Comparison of ENCODE assay signal across 11 mouse cellular contexts in the genomic region with DNA sequence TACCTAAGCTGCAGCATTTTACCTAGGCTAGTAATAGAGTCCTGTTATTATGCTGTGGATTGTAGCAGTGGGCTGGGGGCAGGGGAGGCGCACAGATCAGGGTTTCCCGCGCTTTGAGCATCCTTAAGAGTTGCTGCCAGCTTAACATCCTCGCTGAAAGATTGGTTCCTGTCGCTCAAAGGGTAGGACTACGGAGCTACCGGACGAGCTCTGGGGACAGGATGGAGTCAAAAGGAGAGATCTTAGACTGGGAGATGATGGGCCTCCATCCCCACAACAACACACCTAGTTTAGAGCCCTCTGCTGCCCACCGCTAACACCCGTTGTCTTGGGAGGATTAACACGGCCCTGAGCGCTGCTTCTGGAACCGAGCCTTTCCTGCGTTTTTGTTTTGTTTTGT.
A peak's percentile ranks its signal among the peaks of the same experiment; 100 is the strongest.
DNase-seq lines count a peak whose midpoint lies in the region; ATAC-seq lines count a peak whose summit lies in the region.
"Had no signal": no experiment of that assay in that cellular context is flagged by ENCODE, and none has a peak within 500 bp of the region (broad histone marks: within the 10 kb centered on the region; RNA-seq: fewer than 3 reads in every experiment).

No protein-coding gene starts in this region.

- H3K4me1 ChIP-seq in embryonic facial prominence, embryonic 14.5 days (ENCODE audit: control insufficient read depth, insufficient read depth, low read length) = peaks cover 23% of the 10 kb centered on the region
- H3K4me1 ChIP-seq in limb, embryonic 10.5 days = peaks cover 26% of the 10 kb centered on the region
- peaks cover 11% of the 10 kb centered on the region for H3K4me1 ChIP-seq in intestine, embryonic 16.5 days (ENCODE audit: control insufficient read depth, insufficient read depth, low read length)

- peak overlapping the region; percentile 18 for H3K4me3 ChIP-seq in embryonic facial prominence, embryonic 14.5 days (ENCODE audit: low read depth, low read length)
- no peak overlapping the region for H3K4me3 ChIP-seq in limb, embryonic 10.5 days
- H3K4me3 ChIP-seq in intestine, embryonic 16.5 days (ENCODE audit: low read length) = no peak overlapping the region

- H3K36me3 ChIP-seq in embryonic facial prominence, embryonic 14.5 days (ENCODE audit: control insufficient read depth, insufficient read depth, low read length) = no peaks in the 10 kb centered on the region
- H3K36me3 ChIP-seq in limb, embryonic 10.5 days = no peaks in the 10 kb centered on the region
- H3K36me3 ChIP-seq in intestine, embryonic 16.5 days (ENCODE audit: control insufficient read depth, insufficient read depth, low read length) = no peaks in the 10 kb centered on the region

- ATAC-seq in embryonic facial prominence, embryonic 14.5 days (ENCODE audit: low read depth) = no peak
- no peak for ATAC-seq in intestine, embryonic 16.5 days

- intact Hi-C loops in left cerebral cortex, postnatal 4 days (cut with DNase I) = loop anchor here (2.0 to 5.0 kb wide), 3 partner anchors 168 to 970 kb away; no protein-coding TSS in a partner anchor

- no peak overlapping the region; the same call in 1 of the 2 replicates for H3K27ac ChIP-seq in embryonic facial prominence, embryonic 14.5 days (replicated peaks; ENCODE audit: low read depth, low read length)
- H3K27ac ChIP-seq in limb, embryonic 10.5 days = no peak overlapping the region
- no peak overlapping the region for H3K27ac ChIP-seq in intestine, embryonic 16.5 days (ENCODE audit: low read length)

- H3K9ac ChIP-seq in embryonic facial prominence, embryonic 14.5 days (ENCODE audit: low read depth, low read length) = no peak overlapping the region; the same call in 1 of the 2 replicates
- H3K9ac ChIP-seq in intestine, embryonic 16.5 days (ENCODE audit: low read depth, low read length) = no peak overlapping the region

- DNase-seq in left cerebral cortex, adult 11 months (ENCODE audit: low spot score) = peak; percentile 33
- DNase-seq in left cerebral cortex, postnatal 4 days = no peak
- DNase-seq in embryonic facial prominence, embryonic 14.5 days (ENCODE audit: low spot score) = no peak
- DNase-seq in limb, embryonic 10.5 days (ENCODE audit: low spot score) = peak; percentile 51
- DNase-seq in retina, embryonic 14.5 days (ENCODE audit: low spot score) = peak; percentile 63
- DNase-seq in lung, adult 18-20 months = no peak
- no peak for DNase-seq in spleen, postnatal 14 days (ENCODE audit: low spot score in 2 of 2)
- DNase-seq: gastrocnemius, postnatal 10 days; kidney, adult 18-20 months; lung, postnatal 10 days had no signal

- no peak overlapping the region for H3K4me2 ChIP-seq in embryonic facial prominence, embryonic 14.5 days (ENCODE audit: low read depth, low read length)
- no peak overlapping the region for H3K4me2 ChIP-seq in intestine, embryonic 16.5 days (ENCODE audit: low read depth, low read length)

- no peaks in the 10 kb centered on the region for H3K9me3 ChIP-seq in embryonic facial prominence, embryonic 14.5 days (ENCODE audit: control insufficient read depth, low read length)
- no peaks in the 10 kb centered on the region for H3K9me3 ChIP-seq in limb, embryonic 10.5 days (replicated peaks)
- H3K9me3 ChIP-seq in intestine, embryonic 16.5 days (ENCODE audit: control insufficient read depth, low read length) = no peaks in the 10 kb centered on the region

- H3K27me3 ChIP-seq in embryonic facial prominence, embryonic 14.5 days (replicated peaks; ENCODE audit: control insufficient read depth, insufficient read depth, low read length) = peaks cover 96% of the 10 kb centered on the region
- H3K27me3 ChIP-seq in limb, embryonic 10.5 days (ENCODE audit: low read depth, poor library complexity, severe bottlenecking) = peaks cover 100% of the 10 kb centered on the region
- H3K27me3 ChIP-seq in intestine, embryonic 16.5 days (replicated peaks; ENCODE audit: control insufficient read depth, insufficient read depth, low read length) = peaks cover 78% of the 10 kb centered on the region

- WGBS in embryonic facial prominence, embryonic 14.5 days = 0% methylated on average over 14 of the region's 14 CpGs
- under 1% methylated on average over 14 of the region's 14 CpGs for WGBS in limb, embryonic 10.5 days
- WGBS in intestine, embryonic 16.5 days = 1% methylated on average over 14 of the region's 14 CpGs

Comparison
In these comparisons a context has a peak if more than half of its experiments do, and no peak if none do; other contexts are left out.
1. DNase-seq: peak in left cerebral cortex, adult 11 months (single experiment), limb, embryonic 10.5 days (single experiment) and retina, embryonic 14.5 days (single experiment); none in left cerebral cortex, postnatal 4 days (single experiment), embryonic facial prominence, embryonic 14.5 days (single experiment), lung, adult 18-20 months (0 of 2) and spleen, postnatal 14 days (0 of 2).